Mouse (Mus musculus) forebrain, embryonic 14.5 days (tissue): ENCODE results near the gene Cyp2d40. TPM values are rescaled to one million over a fixed set of nuclear protein-coding genes. Genes with fewer than 3 reads are reported as not detected.
"Not testable (repeated sequence)": the region's sequence is repeated elsewhere in the genome, so short reads cannot be mapped to it uniquely, and the experiment has no call there.

ENCODE experiments used
- ATAC-seq: fragments of 200-750 bp; cut with Nextera tagmentation; 2 replicates; pipeline ENCODE4 v1.8.0; 2017; ENCODE audit warnings: mild to moderate bottlenecking, moderate library complexity
- DNase-seq: peaks from one replicate; pipeline ENCODE4 v3.0.0-alpha.2; 2015; ENCODE audit warnings: low spot score
- H3K27ac ChIP-seq: fragments of 300-500 bp; sonication (generic); 2 replicates; pipeline ENCODE4 v1.5.1; 2014; ENCODE audit warnings: low read depth, mild to moderate bottlenecking, control low read depth, low read length, moderate library complexity
- H3K27me3 ChIP-seq: fragments of 300-500 bp; sonication (generic); replicated peaks from 2 replicates; pipeline ENCODE4 v1.6.1; 2014; ENCODE audit warnings: low read length, control low read depth, mixed read lengths; ENCODE audit not compliant: control insufficient read depth, insufficient read depth
- H3K36me3 ChIP-seq: fragments of 300-500 bp; sonication (generic); 2 replicates; pipeline ENCODE4 v1.6.1; 2014; ENCODE audit warnings: low read length, control low read depth; ENCODE audit not compliant: control insufficient read depth, insufficient read depth
- H3K4me1 ChIP-seq: fragments of 300-500 bp; sonication (generic); 2 replicates; pipeline ENCODE4 v1.6.1; 2014; ENCODE audit warnings: antibody characterized with exemption, low read length, control low read depth; ENCODE audit not compliant: control insufficient read depth, insufficient read depth
- H3K4me2 ChIP-seq: fragments of 300-500 bp; sonication (generic); 2 replicates; pipeline ENCODE4 v1.6.1; 2014; ENCODE audit warnings: mild to moderate bottlenecking, control low read depth, low read length
- H3K4me3 ChIP-seq: fragments of 300-500 bp; sonication (generic); 2 replicates; pipeline ENCODE4 v1.5.1; 2014; ENCODE audit warnings: low read depth, low read length, control low read depth
- H3K9ac ChIP-seq: fragments of 300-500 bp; sonication (generic); 2 replicates; pipeline ENCODE4 v1.6.1; 2014; ENCODE audit warnings: mild to moderate bottlenecking, low read length, control low read depth, moderate library complexity
- H3K9me3 ChIP-seq: fragments of 300-500 bp; sonication (generic); replicated peaks from 2 replicates; pipeline ENCODE4 v1.6.1; 2016; ENCODE audit warnings: low read length, control low read depth, mixed read lengths; ENCODE audit not compliant: control insufficient read depth
- WGBS: fragments of 180-500 bp; shearing (Covaris S2); extraction: QIAGEN DNeasy Blood & Tissue Kit; methylation state at CpG from one replicate; pipeline ENCODE4 v1.1.7; 2014; 5-methylcytosine and 5-hydroxymethylcytosine counted together
- microRNA-seq: library from miRNA; unstranded; fragments of <30 nt; microRNA quantifications from one replicate; pipeline ENCODE4, GENCODE M21; 2016
- polyA plus RNA-seq: library from polyadenylated mRNA; unstranded; fragments of >200 nt; fragmentation: Nextera tagmentation; extraction: Ambion mirVana; gene quantifications from 2 replicates; pipeline ENCODE4 v1.2.1, GENCODE M21; 2014

Gene Cyp2d40
- polyA plus RNA-seq, 1 experiment from 2014 or later, result not detected

DNA sequence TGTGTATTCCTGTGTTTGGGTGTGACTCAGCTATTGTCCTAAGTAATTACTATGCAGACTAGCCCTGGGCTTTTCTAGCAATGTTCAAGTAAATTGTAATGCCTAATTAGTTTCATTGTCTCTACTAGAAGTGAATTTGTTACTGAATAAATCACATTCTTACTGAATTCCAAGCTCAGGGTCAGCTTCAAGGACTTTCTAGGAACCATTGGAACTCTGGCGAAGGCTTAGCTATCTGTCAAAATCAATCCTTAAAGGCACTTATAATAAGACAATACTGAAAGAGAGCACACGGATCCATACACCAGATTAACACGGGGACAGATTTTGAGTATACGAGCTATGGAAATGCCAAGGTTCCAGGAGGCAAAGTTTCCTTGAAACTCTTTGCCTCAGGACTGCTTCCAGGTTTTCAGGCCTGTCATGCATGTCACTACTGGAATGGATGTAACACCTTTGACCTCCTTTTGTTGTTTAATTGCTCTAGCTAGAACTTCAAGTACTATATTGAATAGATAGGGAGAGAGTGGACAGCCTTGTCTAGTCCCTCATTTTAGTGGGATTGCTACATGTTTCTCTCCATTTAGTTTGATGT is 30.6 kb downstream of the Cyp2d40 start:
- DNase-seq, H3K9me3 ChIP-seq, H3K36me3 ChIP-seq, H3K27ac ChIP-seq, H3K4me2 ChIP-seq, H3K4me3 ChIP-seq, H3K27me3 ChIP-seq, H3K9ac ChIP-seq, ATAC-seq, H3K4me1 ChIP-seq: not testable (repeated sequence)
- WGBS, result 80% methylated on average over 4 of the region's 4 CpGs

Small RNA genes within 50 kb of the gene (microRNA-seq; reads per million reads assigned to microRNA genes)
- gene Gm27618, result not detected

Other genes with a start within 250 kb of the Cyp2d40 start
- gene Cyp2d12, start 209.1 kb downstream of the Cyp2d40 start, polyA plus RNA-seq, result not detected in 2 replicates
- not detected in 2 replicates for gene Cyp2d34, start 143.2 kb downstream of the Cyp2d40 start, polyA plus RNA-seq
- not detected in 2 replicates for gene Cyp2d26, start 30.1 kb upstream of the Cyp2d40 start, polyA plus RNA-seq
- gene Tcf20, start 223.7 kb upstream of the Cyp2d40 start, polyA plus RNA-seq, result 17.1 and 17.4 TPM in 2 replicates